Mouse (Mus musculus) urinary bladder, adult 18-20 months (tissue): Measurements from ENCODE around the gene Slc16a5.
"Not testable (repeated sequence)": the region's sequence is repeated elsewhere in the genome, so short reads cannot be mapped to it uniquely, and the experiment has no call there.

ENCODE experiments used
- DNase-seq, 2 experiments: peaks; one replicate each; pipeline ENCODE4 v3.0.0; 2022; ENCODE audit warnings: low spot score in 2 of 2, mixed read lengths in 2 of 2

The Slc16a5 gene

GRCm38 (mm10) chr11:115478296-115478938, 16.1 kb downstream of the Slc16a5 start:
- DNase-seq: no peak

- DNase-seq: no peak
Measured at GRCm38 (mm10) chr11:115481553-115482259, 19.4 kb downstream of the Slc16a5 start.

- DNase-seq: no peak
Measured at GRCm38 (mm10) chr11:115483278-115483677, 21.0 kb downstream of the Slc16a5 start.

- peak in 1 of 2 experiments; percentile 56 for DNase-seq
Measured at GRCm38 (mm10) chr11:115483726-115484125, 21.5 kb downstream of the Slc16a5 start.

- no peak for DNase-seq
Measured at GRCm38 (mm10) chr11:115485155-115485554, 22.9 kb downstream of the Slc16a5 start.

GRCm38 (mm10) chr11:115488551-115489104, 26.4 kb downstream of the Slc16a5 start:
- DNase-seq: no peak

- DNase-seq: no peak
Measured at GRCm38 (mm10) chr11:115490441-115491355, 28.4 kb downstream of the Slc16a5 start.

GRCm38 (mm10) chr11:115491356-115492083, 29.2 kb downstream of the Slc16a5 start, which contains the start of gene Nt5c:
Nt5c (minus strand) TSS chr11:115491862.
- peak; percentile 77 to 85 for DNase-seq

GRCm38 (mm10) chr11:115492387-115492786, 30.1 kb downstream of the Slc16a5 start:
- DNase-seq: no peak

- not testable (repeated sequence) for DNase-seq
Measured at GRCm38 (mm10) chr11:115496559-115496958, 34.3 kb downstream of the Slc16a5 start.

GRCm38 (mm10) chr11:115502636-115503035, 40.4 kb downstream of the Slc16a5 start:
- DNase-seq: no peak

- DNase-seq: no peak
Measured at GRCm38 (mm10) chr11:115506586-115506985, 44.3 kb downstream of the Slc16a5 start.

- DNase-seq: no peak
Measured at GRCm38 (mm10) chr11:115508061-115508460, 45.8 kb downstream of the Slc16a5 start.

- DNase-seq: no peak
Measured at GRCm38 (mm10) chr11:115509773-115510506, 47.7 kb downstream of the Slc16a5 start.

- DNase-seq: no peak
Measured at GRCm38 (mm10) chr11:115510507-115510888, 48.2 kb downstream of the Slc16a5 start.

- no peak for DNase-seq
Measured at GRCm38 (mm10) chr11:115511121-115511520, 48.8 kb downstream of the Slc16a5 start.

GRCm38 (mm10) chr11:115512004-115512403, 49.7 kb downstream of the Slc16a5 start:
- no peak for DNase-seq

GRCm38 (mm10) chr11:115512407-115513183, 50.3 kb downstream of the Slc16a5 start:
- DNase-seq: no peak
